Mouse (Mus musculus) stomach, postnatal 0 days (tissue): ENCODE measurements around the gene Syp.

Source experiments
- CTCF ChIP-seq: IDR thresholded peaks from 2 replicates; pipeline ENCODE4 v1.5.1; 2016; ENCODE audit warnings: antibody characterized with exemption, low read depth, mild to moderate bottlenecking, moderate library complexity
- EP300 ChIP-seq: optimal IDR thresholded peaks from 2 replicates; pipeline ENCODE3; 2016; ENCODE audit warnings: antibody characterized with exemption

- TF ChIP-seq CTCF (no peak), EP300 (no peak)
These were observed 5.7 kb upstream of the Syp start for GRCm38 (mm10) chrX:7632560-7632959.
